Mouse (Mus musculus): ENCODE measurements around the gene Megf9. TPM values are rescaled to one million over a fixed set of nuclear protein-coding genes. Genes with fewer than 3 reads are reported as not detected.
A peak's percentile ranks its signal among the peaks of the same experiment; 100 is the strongest.

Gene Megf9
- polyA plus RNA-seq, 1 experiment from 2014 or later: 3.4 TPM

- no peak overlapping the region for H3K27ac ChIP-seq (ENCODE audit: low read length)
- H3K4me2 ChIP-seq (ENCODE audit: low read depth, low read length): peak overlapping the region; percentile 95
- no peaks in the 10 kb centered on the region for H3K36me3 ChIP-seq (ENCODE audit: control insufficient read depth, insufficient read depth, low read length)
- no peak overlapping the region; the same call in 1 of the 2 replicates for H3K9ac ChIP-seq (ENCODE audit: low read depth, low read length)
- H3K4me3 ChIP-seq (ENCODE audit: low read length): peak overlapping the region; percentile 85
- ATAC-seq: no peak
- H3K4me1 ChIP-seq (ENCODE audit: control insufficient read depth, insufficient read depth, low read length): peaks cover 14% of the 10 kb centered on the region
- no peaks in the 10 kb centered on the region for H3K27me3 ChIP-seq (replicated peaks; ENCODE audit: control insufficient read depth, insufficient read depth, low read length)
- WGBS: 69% methylated on average over 3 of the region's 3 CpGs
- no peaks in the 10 kb centered on the region for H3K9me3 ChIP-seq (ENCODE audit: control insufficient read depth, low read length)
These were observed 1.6 kb downstream of the Megf9 start for GRCm38 (mm10) chr4:70533056-70533805.

GRCm38 (mm10) chr4:70531021-70531420, 3.8 kb downstream of the Megf9 start:
- peaks cover 12% of the 10 kb centered on the region for H3K4me1 ChIP-seq (ENCODE audit: control insufficient read depth, insufficient read depth, low read length)
- no peak for ATAC-seq
- no peak overlapping the region for H3K4me3 ChIP-seq (ENCODE audit: low read length)
- H3K27me3 ChIP-seq (replicated peaks; ENCODE audit: control insufficient read depth, insufficient read depth, low read length): no peaks in the 10 kb centered on the region
- no peak overlapping the region for H3K9ac ChIP-seq (ENCODE audit: low read depth, low read length)
- no peak overlapping the region for H3K27ac ChIP-seq (ENCODE audit: low read length)
- no peak overlapping the region for H3K4me2 ChIP-seq (ENCODE audit: low read depth, low read length)
- no peaks in the 10 kb centered on the region for H3K36me3 ChIP-seq (ENCODE audit: control insufficient read depth, insufficient read depth, low read length)
- no peaks in the 10 kb centered on the region for H3K9me3 ChIP-seq (ENCODE audit: control insufficient read depth, low read length)
- WGBS: 90% methylated on average over 1 of the region's 1 CpGs

- no peaks in the 10 kb centered on the region for H3K27me3 ChIP-seq (replicated peaks; ENCODE audit: control insufficient read depth, insufficient read depth, low read length)
- no peaks in the 10 kb centered on the region for H3K36me3 ChIP-seq (ENCODE audit: control insufficient read depth, insufficient read depth, low read length)
- ATAC-seq: no peak
- H3K27ac ChIP-seq (ENCODE audit: low read length): no peak overlapping the region
- WGBS: 60% methylated on average over 3 of the region's 3 CpGs
- H3K4me3 ChIP-seq (ENCODE audit: low read length): no peak overlapping the region
- H3K9me3 ChIP-seq (ENCODE audit: control insufficient read depth, low read length): no peaks in the 10 kb centered on the region
- no peak overlapping the region for H3K9ac ChIP-seq (ENCODE audit: low read depth, low read length)
- H3K4me1 ChIP-seq (ENCODE audit: control insufficient read depth, insufficient read depth, low read length): peaks cover 5% of the 10 kb centered on the region; the same call in 1 of the 2 replicates
- no peak overlapping the region for H3K4me2 ChIP-seq (ENCODE audit: low read depth, low read length)
These were observed 6.2 kb downstream of the Megf9 start for GRCm38 (mm10) chr4:70528622-70529021.

GRCm38 (mm10) chr4:70523346-70523745, 11.4 kb downstream of the Megf9 start:
- Histone ChIP-seq H3K9me3 (ENCODE audit: control insufficient read depth, low read length) (no peaks in the 10 kb centered on the region), H3K4me1 (ENCODE audit: control insufficient read depth, insufficient read depth, low read length) (no peaks in the 10 kb centered on the region; the same call in 1 of the 2 replicates), H3K4me3 (ENCODE audit: low read length) (no peak overlapping the region), H3K9ac (ENCODE audit: low read depth, low read length) (no peak overlapping the region), H3K36me3 (ENCODE audit: control insufficient read depth, insufficient read depth, low read length) (no peaks in the 10 kb centered on the region), H3K27ac (ENCODE audit: low read length) (no peak overlapping the region), H3K4me2 (ENCODE audit: low read depth, low read length) (no peak overlapping the region), H3K27me3 (replicated peaks; ENCODE audit: control insufficient read depth, insufficient read depth, low read length) (no peaks in the 10 kb centered on the region)
- ATAC-seq: no peak
- 77% methylated on average over 2 of the region's 2 CpGs for WGBS

- Histone ChIP-seq H3K27me3 (replicated peaks; ENCODE audit: control insufficient read depth, insufficient read depth, low read length) (no peaks in the 10 kb centered on the region), H3K4me2 (ENCODE audit: low read depth, low read length) (no peak overlapping the region), H3K9me3 (ENCODE audit: control insufficient read depth, low read length) (no peaks in the 10 kb centered on the region), H3K27ac (ENCODE audit: low read length) (no peak overlapping the region), H3K4me1 (ENCODE audit: control insufficient read depth, insufficient read depth, low read length) (no peaks in the 10 kb centered on the region; the same call in 1 of the 2 replicates), H3K4me3 (ENCODE audit: low read length) (no peak overlapping the region), H3K9ac (ENCODE audit: low read depth, low read length) (no peak overlapping the region), H3K36me3 (ENCODE audit: control insufficient read depth, insufficient read depth, low read length) (no peaks in the 10 kb centered on the region)
- WGBS: 82% methylated on average over 1 of the region's 1 CpGs
- no peak for ATAC-seq
These were observed 13.1 kb downstream of the Megf9 start for GRCm38 (mm10) chr4:70521506-70522292.

- 69% methylated on average over 1 of the region's 1 CpGs for WGBS
- no peaks in the 10 kb centered on the region for H3K27me3 ChIP-seq (replicated peaks; ENCODE audit: control insufficient read depth, insufficient read depth, low read length)
- no peaks in the 10 kb centered on the region for H3K9me3 ChIP-seq (ENCODE audit: control insufficient read depth, low read length)
- H3K4me3 ChIP-seq (ENCODE audit: low read length): no peak overlapping the region
- H3K36me3 ChIP-seq (ENCODE audit: control insufficient read depth, insufficient read depth, low read length): no peaks in the 10 kb centered on the region
- H3K4me1 ChIP-seq (ENCODE audit: control insufficient read depth, insufficient read depth, low read length): no peaks in the 10 kb centered on the region
- no peak overlapping the region for H3K9ac ChIP-seq (ENCODE audit: low read depth, low read length)
- ATAC-seq: no peak
- no peak overlapping the region for H3K27ac ChIP-seq (ENCODE audit: low read length)
- H3K4me2 ChIP-seq (ENCODE audit: low read depth, low read length): no peak overlapping the region
These were observed 17.1 kb downstream of the Megf9 start for GRCm38 (mm10) chr4:70517646-70518045.

- WGBS: 85% methylated on average over 6 of the region's 6 CpGs
- Histone ChIP-seq H3K4me3 (ENCODE audit: low read length) (no peak overlapping the region), H3K27ac (ENCODE audit: low read length) (no peak overlapping the region), H3K9me3 (ENCODE audit: control insufficient read depth, low read length) (no peaks in the 10 kb centered on the region), H3K36me3 (ENCODE audit: control insufficient read depth, insufficient read depth, low read length) (no peaks in the 10 kb centered on the region), H3K27me3 (replicated peaks; ENCODE audit: control insufficient read depth, insufficient read depth, low read length) (no peaks in the 10 kb centered on the region), H3K4me1 (ENCODE audit: control insufficient read depth, insufficient read depth, low read length) (no peaks in the 10 kb centered on the region), H3K9ac (ENCODE audit: low read depth, low read length) (no peak overlapping the region), H3K4me2 (ENCODE audit: low read depth, low read length) (no peak overlapping the region)
- ATAC-seq: no peak
These were observed 18.5 kb downstream of the Megf9 start for GRCm38 (mm10) chr4:70516289-70516688.

- H3K27ac ChIP-seq (ENCODE audit: low read length): no peak overlapping the region
- no peaks in the 10 kb centered on the region for H3K36me3 ChIP-seq (ENCODE audit: control insufficient read depth, insufficient read depth, low read length)
- H3K4me1 ChIP-seq (ENCODE audit: control insufficient read depth, insufficient read depth, low read length): no peaks in the 10 kb centered on the region
- ATAC-seq: no peak
- H3K4me2 ChIP-seq (ENCODE audit: low read depth, low read length): no peak overlapping the region
- no peaks in the 10 kb centered on the region for H3K27me3 ChIP-seq (replicated peaks; ENCODE audit: control insufficient read depth, insufficient read depth, low read length)
- no peak overlapping the region for H3K9ac ChIP-seq (ENCODE audit: low read depth, low read length)
- H3K9me3 ChIP-seq (ENCODE audit: control insufficient read depth, low read length): no peaks in the 10 kb centered on the region
- no peak overlapping the region for H3K4me3 ChIP-seq (ENCODE audit: low read length)
These were observed 19.3 kb downstream of the Megf9 start for GRCm38 (mm10) chr4:70515514-70515913.

- ATAC-seq: no peak
- H3K4me3 ChIP-seq (ENCODE audit: low read length): no peak overlapping the region
- H3K4me1 ChIP-seq (ENCODE audit: control insufficient read depth, insufficient read depth, low read length): no peaks in the 10 kb centered on the region
- no peaks in the 10 kb centered on the region for H3K9me3 ChIP-seq (ENCODE audit: control insufficient read depth, low read length)
- H3K4me2 ChIP-seq (ENCODE audit: low read depth, low read length): no peak overlapping the region
- H3K27me3 ChIP-seq (replicated peaks; ENCODE audit: control insufficient read depth, insufficient read depth, low read length): no peaks in the 10 kb centered on the region
- no peak overlapping the region for H3K9ac ChIP-seq (ENCODE audit: low read depth, low read length)
- WGBS: 81% methylated on average over 2 of the region's 2 CpGs
- H3K36me3 ChIP-seq (ENCODE audit: control insufficient read depth, insufficient read depth, low read length): no peaks in the 10 kb centered on the region
- H3K27ac ChIP-seq (ENCODE audit: low read length): no peak overlapping the region
These were observed 24.8 kb downstream of the Megf9 start for GRCm38 (mm10) chr4:70509987-70510386.
